ENCODE assay signal across 8 mouse cellular contexts in genomic region chrX:36329849-36330411, GRCm38 (mm10). TPM values are rescaled to one million over a fixed set of nuclear protein-coding genes. Genes with fewer than 3 reads are reported as not detected.
DNase-seq lines count a peak whose midpoint lies in the region; ATAC-seq and TF ChIP-seq lines count a peak whose summit lies in the region.

No protein-coding gene starts in this region.

- H3K36me3 ChIP-seq in hindbrain, embryonic 14.5 days (replicated peaks; ENCODE audit: control insufficient read depth, insufficient read depth), result no peaks in the 10 kb centered on the region
- no peaks in the 10 kb centered on the region for H3K36me3 ChIP-seq in megakaryocyte, embryonic 14.5 days (replicated peaks; ENCODE audit: low read length)

- ATAC-seq in hindbrain, embryonic 14.5 days (ENCODE audit: low FRiP score), result peak; percentile 41; the same call in 1 of the 2 replicates
- ATAC-seq in activated CD4-positive, CD25-positive, alpha-beta regulatory T cell, adult 4 months, result no peak

- peak overlapping the region; percentile 80 for H3K4me3 ChIP-seq in gastrocnemius, adult 2 months
- peak overlapping the region; percentile 45 for H3K4me3 ChIP-seq in hindbrain, embryonic 14.5 days (replicated peaks; ENCODE audit: low read length)
- peak overlapping the region; percentile 90 for H3K4me3 ChIP-seq in megakaryocyte, embryonic 14.5 days (replicated peaks)

- no peaks in the 10 kb centered on the region for H3K9me3 ChIP-seq in hindbrain, embryonic 14.5 days (ENCODE audit: control insufficient read depth, low read length)
- H3K9me3 ChIP-seq in megakaryocyte, embryonic 14.5 days, result peaks cover 23% of the 10 kb centered on the region

- DNase-seq in Muller cell, postnatal 12 days (ENCODE audit: inconsistent ontology term), result peak; percentile 80
- DNase-seq in cerebellum, adult 18-20 months, result peak; percentile 66 to 75
- peak; percentile 83 for DNase-seq in gastrocnemius, adult 2 months
- no peak for DNase-seq in hindbrain, embryonic 14.5 days (ENCODE audit: low spot score)
- peak; percentile 20 to 25 for DNase-seq in left cerebral cortex, postnatal 36 days (ENCODE audit: low spot score in 2 of 2)
- peak; percentile 13 for DNase-seq in right cerebral cortex, postnatal 14 days

- peaks cover 12% of the 10 kb centered on the region for H3K27me3 ChIP-seq in hindbrain, embryonic 14.5 days (ENCODE audit: control insufficient read depth, insufficient read depth, low read length)
- peaks cover 79% of the 10 kb centered on the region for H3K27me3 ChIP-seq in megakaryocyte, embryonic 14.5 days (replicated peaks)

- no peak for TF ChIP-seq CTCF in gastrocnemius, adult 2 months (IDR thresholded peaks at IDR 0.05)

- intact Hi-C loops in gastrocnemius, adult 2 months (cut with DNase I), result loop anchor here (5.0 kb wide), 1 partner anchor 103 kb away; no protein-coding TSS in a partner anchor
- intact Hi-C loops in left cerebral cortex, postnatal 36 days (cut with DNase I), result loop anchor here (2.0 kb wide), 1 partner anchor 103 kb away; no protein-coding TSS in a partner anchor

- peak overlapping the region; percentile 88 for H3K4me2 ChIP-seq in hindbrain, embryonic 14.5 days (replicated peaks)

- H3K9ac ChIP-seq in hindbrain, embryonic 14.5 days, result peak overlapping the region; percentile 31; the same call in 1 of the 2 replicates

- WGBS in hindbrain, embryonic 14.5 days, result 15% methylated on average over 29 of the region's 44 CpGs

- peak overlapping the region; percentile 66 for H3K27ac ChIP-seq in gastrocnemius, adult 2 months
- no peak overlapping the region for H3K27ac ChIP-seq in hindbrain, embryonic 14.5 days

- H3K4me1 ChIP-seq in hindbrain, embryonic 14.5 days (replicated peaks; ENCODE audit: control insufficient read depth, insufficient read depth, low read length), result no peaks in the 10 kb centered on the region
- H3K4me1 ChIP-seq in megakaryocyte, embryonic 14.5 days, result peaks cover 19% of the 10 kb centered on the region

RNA-seq across cellular contexts. Expression of gene Lonrf3, which starts 1.8 kb away (rescaled TPM):
- total RNA-seq in gastrocnemius, adult 2 months (2021), result 1 to 10 TPM; 1.4 to 1.6 TPM
- 0.63 and 0.83 TPM in 2 replicates for polyA plus RNA-seq in hindbrain, embryonic 14.5 days (2014; fragmentation: Nextera tagmentation; extraction: Ambion mirVana)
- total RNA-seq in left cerebral cortex, postnatal 36 days (2021), result 10 to 100 TPM; 10.7 to 20.1 TPM
- 1.1 TPM in 1 of 2 replicates, not detected in the other for polyA plus RNA-seq in megakaryocyte, embryonic 14.5 days (2012; ENCODE audit: insufficient read depth, low replicate concordance)
- polyA plus RNA-seq in activated CD4-positive, CD25-positive, alpha-beta regulatory T cell, adult 4 months (2017; shearing (Covaris generic)), result not detected
